Mouse (Mus musculus) cortical plate, adult 2 months (tissue): ENCODE results near the gene Cox4i1.

Experiments used
- CTCF ChIP-seq: fragments of 200-500 bp; IDR thresholded peaks from 2 replicates; pipeline ENCODE4 v1.5.1; 2011; ENCODE audit warnings: mild to moderate bottlenecking, control low read depth, low read length; ENCODE audit not compliant: insufficient read depth; ENCODE audit errors: extremely low read depth
- POLR2A ChIP-seq: fragments of 200-500 bp; IDR thresholded peaks from 2 replicates; pipeline ENCODE4 v1.6.1; 2011; ENCODE audit warnings: mild to moderate bottlenecking, low read length, control low read depth; ENCODE audit not compliant: insufficient read depth; ENCODE audit errors: extremely low read depth

DNA sequence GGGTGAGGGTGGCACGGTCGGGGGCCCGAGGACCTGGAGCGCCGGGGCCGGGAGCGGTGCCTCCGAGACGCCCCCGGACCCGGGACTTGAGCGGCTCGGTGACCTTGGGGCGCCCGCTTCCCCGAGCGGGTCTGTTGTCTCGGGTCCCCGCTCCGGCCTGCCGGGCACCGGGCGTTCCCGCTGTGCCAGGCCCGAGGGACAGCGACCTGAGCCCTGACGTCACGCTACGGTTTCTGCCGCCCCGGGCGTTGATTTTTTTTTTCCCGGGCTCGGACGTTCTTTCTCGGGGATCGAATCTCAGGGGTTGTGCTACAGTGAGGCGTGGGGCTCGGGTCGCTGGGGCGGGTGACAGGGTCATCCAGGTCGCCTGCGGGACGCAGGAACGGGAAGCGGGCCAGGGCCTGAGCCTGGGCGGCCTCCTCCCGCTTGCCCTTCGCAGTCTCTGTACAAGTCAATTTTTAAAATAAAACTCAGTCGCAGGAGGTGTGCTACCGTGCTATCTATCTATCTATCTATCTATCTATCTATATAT is 418 bp downstream of the Cox4i1 start, which contains the start of gene Emc8:
- TF ChIP-seq CTCF (no peak), POLR2A (no peak)
